Mouse (Mus musculus) liver, adult 2 months (tissue): ENCODE measurements at regions not wholly inside any gene's neighbourhood (a gene's known extent, or its start where the extent isn't known, plus 50 kb on each side); places are given as distances from the start of the nearest gene placed in this dataset.

Experiments
- DNase-seq: peaks from one replicate; pipeline ENCODE4 v3.0.0-alpha.2; 2011; ENCODE audit warnings: low read depth, low spot score; ENCODE audit errors: extremely low read depth
- H3K27ac ChIP-seq: fragments of 200-500 bp; replicated peaks from 2 replicates; pipeline ENCODE4 v1.5.1; 2012; ENCODE audit warnings: low read depth, mild to moderate bottlenecking, control low read depth, inconsistent platforms, low read length; ENCODE audit not compliant: insufficient read depth
- H3K27me3 ChIP-seq: fragments of 200-500 bp; 2 replicates; pipeline ENCODE4 v1.6.1; 2012; ENCODE audit warnings: mild to moderate bottlenecking, moderate library complexity, low read length, inconsistent platforms; ENCODE audit not compliant: control insufficient read depth, insufficient read depth
- H3K36me3 ChIP-seq: fragments of 200-500 bp; 2 replicates; pipeline ENCODE4 v1.6.1; 2012; ENCODE audit warnings: low read length, inconsistent platforms; ENCODE audit not compliant: control insufficient read depth, insufficient read depth
- H3K4me1 ChIP-seq: fragments of 200-500 bp; 2 replicates; pipeline ENCODE4 v1.6.1; 2011; ENCODE audit warnings: low read length; ENCODE audit not compliant: control insufficient read depth, insufficient read depth
- H3K4me3 ChIP-seq: fragments of 200-500 bp; 2 replicates; pipeline ENCODE4 v1.5.1; 2011; ENCODE audit warnings: low read depth, mild to moderate bottlenecking, control low read depth, low read length, moderate library complexity; ENCODE audit not compliant: insufficient read depth
- H3K79me2 ChIP-seq: fragments of 200-500 bp; 2 replicates; pipeline ENCODE4 v1.6.1; 2012; ENCODE audit warnings: inconsistent platforms, mild to moderate bottlenecking, low read length, moderate library complexity; ENCODE audit not compliant: control insufficient read depth, insufficient read depth
- H3K9ac ChIP-seq: fragments of 200-500 bp; 2 replicates; pipeline ENCODE4 v1.6.1; 2012; ENCODE audit warnings: low read depth, mild to moderate bottlenecking, control low read depth, inconsistent platforms, low read length
- CTCF ChIP-seq: fragments of 200-500 bp; IDR thresholded peaks from 2 replicates; pipeline ENCODE4 v1.5.1; 2011; ENCODE audit warnings: low read depth, low read length, control low read depth
- POLR2A ChIP-seq: fragments of 200-500 bp; IDR thresholded peaks from 2 replicates; pipeline ENCODE4 v1.6.1; 2011; ENCODE audit warnings: low read length, control low read depth; ENCODE audit not compliant: insufficient read depth; ENCODE audit errors: extremely low read depth
- WGBS: fragments of 180-500 bp; shearing (Covaris S2); methylation state at CpG from one replicate; pipeline ENCODE4 v1.1.7; 2018; 5-methylcytosine and 5-hydroxymethylcytosine counted together

- Histone ChIP-seq H3K4me3 (no peak overlapping the region), H3K9ac (no peak overlapping the region), H3K4me1 (no peaks in the 10 kb centered on the region), H3K27ac (no peak overlapping the region), H3K79me2 (no peaks in the 10 kb centered on the region), H3K36me3 (no peaks in the 10 kb centered on the region), H3K27me3 (no peaks in the 10 kb centered on the region)
- WGBS: 72% methylated on average over 3 of the region's 3 CpGs
- TF ChIP-seq CTCF (no peak), POLR2A (no peak)
- DNase-seq: no peak
Measured at GRCm38 (mm10) chr8:113383517-113383916, 251.9 kb upstream of the Mon1b start.

- Histone ChIP-seq H3K9ac (no peak overlapping the region), H3K4me3 (no peak overlapping the region), H3K4me1 (no peaks in the 10 kb centered on the region), H3K27ac (no peak overlapping the region), H3K79me2 (no peaks in the 10 kb centered on the region), H3K36me3 (no peaks in the 10 kb centered on the region), H3K27me3 (no peaks in the 10 kb centered on the region)
- no peak for TF ChIP-seq CTCF
- 66% methylated on average over 4 of the region's 4 CpGs for WGBS
- no peak for DNase-seq
Measured at GRCm38 (mm10) chr8:113383974-113384373, 251.4 kb upstream of the Mon1b start.

- H3K4me3 ChIP-seq: no peak overlapping the region
- H3K79me2 ChIP-seq: no peaks in the 10 kb centered on the region
- H3K27me3 ChIP-seq: no peaks in the 10 kb centered on the region
- H3K9ac ChIP-seq: no peak overlapping the region
- no peak for DNase-seq
- TF ChIP-seq CTCF: no peak
- TF ChIP-seq POLR2A: no peak
- no peaks in the 10 kb centered on the region; the same call in 1 of the 2 replicates for H3K4me1 ChIP-seq
- H3K27ac ChIP-seq: no peak overlapping the region
- 66% methylated on average over 2 of the region's 2 CpGs for WGBS
- no peaks in the 10 kb centered on the region for H3K36me3 ChIP-seq
Measured at GRCm38 (mm10) chr8:113389504-113389903, 245.9 kb upstream of the Mon1b start.

GRCm38 (mm10) chr8:113390038-113390437, 245.3 kb upstream of the Mon1b start:
- H3K27me3 ChIP-seq: no peaks in the 10 kb centered on the region
- no peaks in the 10 kb centered on the region for H3K79me2 ChIP-seq
- TF ChIP-seq CTCF (no peak), POLR2A (no peak)
- no peak overlapping the region for H3K9ac ChIP-seq
- WGBS: 75% methylated on average over 4 of the region's 4 CpGs
- no peaks in the 10 kb centered on the region for H3K36me3 ChIP-seq
- no peak for DNase-seq
- no peaks in the 10 kb centered on the region; the same call in 1 of the 2 replicates for H3K4me1 ChIP-seq
- H3K27ac ChIP-seq: no peak overlapping the region
- no peak overlapping the region for H3K4me3 ChIP-seq

- no peaks in the 10 kb centered on the region for H3K27me3 ChIP-seq
- no peaks in the 10 kb centered on the region for H3K79me2 ChIP-seq
- TF ChIP-seq CTCF (no peak), POLR2A (no peak)
- H3K4me1 ChIP-seq: no peaks in the 10 kb centered on the region; the same call in 1 of the 2 replicates
- no peak for DNase-seq
- H3K4me3 ChIP-seq: no peak overlapping the region
- no peaks in the 10 kb centered on the region for H3K36me3 ChIP-seq
- 70% methylated on average over 4 of the region's 4 CpGs for WGBS
- H3K9ac ChIP-seq: no peak overlapping the region
- H3K27ac ChIP-seq: no peak overlapping the region
Measured at GRCm38 (mm10) chr8:113394319-113394718, 241.1 kb upstream of the Mon1b start.

- Histone ChIP-seq H3K9ac (no peak overlapping the region), H3K79me2 (no peaks in the 10 kb centered on the region), H3K27me3 (no peaks in the 10 kb centered on the region), H3K4me3 (no peak overlapping the region), H3K4me1 (no peaks in the 10 kb centered on the region), H3K36me3 (no peaks in the 10 kb centered on the region), H3K27ac (no peak overlapping the region)
- 55% methylated on average over 4 of the region's 4 CpGs for WGBS
- TF ChIP-seq POLR2A (no peak), CTCF (no peak)
- no peak for DNase-seq
Measured at GRCm38 (mm10) chr8:113405158-113405557, 230.2 kb upstream of the Mon1b start.
